Mouse (Mus musculus): ENCODE data around the gene Entpd2. TPM values are rescaled to one million over a fixed set of nuclear protein-coding genes. Genes with fewer than 3 reads are reported as not detected.
"Not testable (repeated sequence)": the region's sequence is repeated elsewhere in the genome, so short reads cannot be mapped to it uniquely, and the experiment has no call there.

Entpd2 gene
- polyA plus RNA-seq, 1 experiment = not detected

- no peak overlapping the region for H3K4me3 ChIP-seq (replicated peaks; ENCODE audit: control insufficient read depth, low read depth, low read length)
- WGBS = 85% methylated on average over 7 of the region's 7 CpGs
- H3K4me1 ChIP-seq (ENCODE audit: control insufficient read depth, insufficient read depth, low read length) = no peaks in the 10 kb centered on the region
- TF ChIP-seq CTCF (IDR thresholded peaks at IDR 0.05; ENCODE audit: control insufficient read depth, insufficient read depth, low read length) (no peak), POLR2A (IDR thresholded peaks at IDR 0.05; ENCODE audit: borderline replicate concordance, control insufficient read depth, low read depth, low read length) (no peak)
- H3K27ac ChIP-seq (ENCODE audit: control insufficient read depth, insufficient read depth, low read depth, low read length, poor library complexity) = no peak overlapping the region
These were observed 2.4 kb downstream of the Entpd2 start for GRCm38 (mm10) chr2:25398065-25398464.

GRCm38 (mm10) chr2:25399051-25399450 is 3.4 kb downstream of the Entpd2 start, which contains the start of gene Npdc1:
TSS of gene Npdc1 (plus strand) at chr2:25399351.
- no peak within 1 kb of the TSS for H3K4me3 ChIP-seq (replicated peaks; ENCODE audit: control insufficient read depth, low read depth, low read length)
- no peaks in the 10 kb centered on the region for H3K4me1 ChIP-seq (ENCODE audit: control insufficient read depth, insufficient read depth, low read length)
- 61% methylated on average over 8 of the region's 8 CpGs for WGBS
- no peak within 1 kb of the TSS for H3K27ac ChIP-seq (ENCODE audit: control insufficient read depth, insufficient read depth, low read depth, low read length, poor library complexity)
- TF ChIP-seq CTCF (IDR thresholded peaks at IDR 0.05; ENCODE audit: control insufficient read depth, insufficient read depth, low read length) (no peak), POLR2A (IDR thresholded peaks at IDR 0.05; ENCODE audit: borderline replicate concordance, control insufficient read depth, low read depth, low read length) (no peak)

GRCm38 (mm10) chr2:25400291-25400690 is 4.6 kb downstream of the Entpd2 start:
- TF ChIP-seq CTCF (IDR thresholded peaks at IDR 0.05; ENCODE audit: control insufficient read depth, insufficient read depth, low read length) = no peak
- no peak for TF ChIP-seq POLR2A (IDR thresholded peaks at IDR 0.05; ENCODE audit: borderline replicate concordance, control insufficient read depth, low read depth, low read length)
- H3K4me1 ChIP-seq (ENCODE audit: control insufficient read depth, insufficient read depth, low read length) = no peaks in the 10 kb centered on the region
- H3K27ac ChIP-seq (ENCODE audit: control insufficient read depth, insufficient read depth, low read depth, low read length, poor library complexity) = no peak overlapping the region
- WGBS = 27% methylated on average over 16 of the region's 16 CpGs
- no peak overlapping the region for H3K4me3 ChIP-seq (replicated peaks; ENCODE audit: control insufficient read depth, low read depth, low read length)

- peak; percentile 53; the same call in 1 of the 2 replicates for TF ChIP-seq CTCF (IDR thresholded peaks at IDR 0.05; ENCODE audit: control insufficient read depth, insufficient read depth, low read length)
- no peak for TF ChIP-seq POLR2A (IDR thresholded peaks at IDR 0.05; ENCODE audit: borderline replicate concordance, control insufficient read depth, low read depth, low read length)
- H3K27ac ChIP-seq (ENCODE audit: control insufficient read depth, insufficient read depth, low read depth, low read length, poor library complexity) = no peak overlapping the region
- no peaks in the 10 kb centered on the region for H3K4me1 ChIP-seq (ENCODE audit: control insufficient read depth, insufficient read depth, low read length)
- WGBS = 6% methylated on average over 17 of the region's 17 CpGs
- H3K4me3 ChIP-seq (replicated peaks; ENCODE audit: control insufficient read depth, low read depth, low read length) = no peak overlapping the region
These were observed 5.1 kb downstream of the Entpd2 start for GRCm38 (mm10) chr2:25400764-25401163.

GRCm38 (mm10) chr2:25402377-25402971 is 6.8 kb downstream of the Entpd2 start:
- Histone ChIP-seq H3K4me1 (ENCODE audit: control insufficient read depth, insufficient read depth, low read length) (no peaks in the 10 kb centered on the region), H3K27ac (ENCODE audit: control insufficient read depth, insufficient read depth, low read depth, low read length, poor library complexity) (no peak overlapping the region)
- WGBS = under 1% methylated on average over 13 of the region's 13 CpGs

GRCm38 (mm10) chr2:25402972-25403601 is 7.4 kb downstream of the Entpd2 start:
- Histone ChIP-seq H3K4me1 (ENCODE audit: control insufficient read depth, insufficient read depth, low read length) (no peaks in the 10 kb centered on the region), H3K27ac (ENCODE audit: control insufficient read depth, insufficient read depth, low read depth, low read length, poor library complexity) (no peak overlapping the region), H3K4me3 (replicated peaks; ENCODE audit: control insufficient read depth, low read depth, low read length) (no peak overlapping the region)
- WGBS = 5% methylated on average over 54 of the region's 54 CpGs
- TF ChIP-seq CTCF (IDR thresholded peaks at IDR 0.05; ENCODE audit: control insufficient read depth, insufficient read depth, low read length) (no peak), POLR2A (IDR thresholded peaks at IDR 0.05; ENCODE audit: borderline replicate concordance, control insufficient read depth, low read depth, low read length) (no peak)

More at GRCm38 (mm10) chr2:25402377-25402971, 6.8 kb downstream of the Entpd2 start:
- no peak overlapping the region for H3K4me3 ChIP-seq (replicated peaks; ENCODE audit: control insufficient read depth, low read depth, low read length)
- TF ChIP-seq CTCF (IDR thresholded peaks at IDR 0.05; ENCODE audit: control insufficient read depth, insufficient read depth, low read length) (peak; percentile 80), POLR2A (IDR thresholded peaks at IDR 0.05; ENCODE audit: borderline replicate concordance, control insufficient read depth, low read depth, low read length) (no peak)

- no peaks in the 10 kb centered on the region for H3K4me1 ChIP-seq (ENCODE audit: control insufficient read depth, insufficient read depth, low read length)
- 74% methylated on average over 4 of the region's 4 CpGs for WGBS
- no peak overlapping the region for H3K4me3 ChIP-seq (replicated peaks; ENCODE audit: control insufficient read depth, low read depth, low read length)
- TF ChIP-seq POLR2A (IDR thresholded peaks at IDR 0.05; ENCODE audit: borderline replicate concordance, control insufficient read depth, low read depth, low read length) (no peak), CTCF (IDR thresholded peaks at IDR 0.05; ENCODE audit: control insufficient read depth, insufficient read depth, low read length) (no peak)
- H3K27ac ChIP-seq (ENCODE audit: control insufficient read depth, insufficient read depth, low read depth, low read length, poor library complexity) = no peak overlapping the region
These were observed 8.3 kb downstream of the Entpd2 start for GRCm38 (mm10) chr2:25403994-25404393.

- H3K4me1 ChIP-seq (ENCODE audit: control insufficient read depth, insufficient read depth, low read length) = no peaks in the 10 kb centered on the region
- 82% methylated on average over 10 of the region's 10 CpGs for WGBS
- TF ChIP-seq CTCF (IDR thresholded peaks at IDR 0.05; ENCODE audit: control insufficient read depth, insufficient read depth, low read length) (no peak), POLR2A (IDR thresholded peaks at IDR 0.05; ENCODE audit: borderline replicate concordance, control insufficient read depth, low read depth, low read length) (no peak)
- no peak overlapping the region for H3K4me3 ChIP-seq (replicated peaks; ENCODE audit: control insufficient read depth, low read depth, low read length)
- no peak overlapping the region for H3K27ac ChIP-seq (ENCODE audit: control insufficient read depth, insufficient read depth, low read depth, low read length, poor library complexity)
These were observed 13.2 kb downstream of the Entpd2 start for GRCm38 (mm10) chr2:25408908-25409307.

GRCm38 (mm10) chr2:25413436-25413835 is 17.8 kb downstream of the Entpd2 start:
- H3K4me3 ChIP-seq (replicated peaks; ENCODE audit: control insufficient read depth, low read depth, low read length); H3K27ac ChIP-seq (ENCODE audit: control insufficient read depth, insufficient read depth, low read depth, low read length, poor library complexity); H3K4me1 ChIP-seq (ENCODE audit: control insufficient read depth, insufficient read depth, low read length): not testable (repeated sequence)

All from bone marrow, adult 2 months (tissue).